Mouse (Mus musculus): Measurements from ENCODE around the gene Gm9945. TPM values are rescaled to one million over a fixed set of nuclear protein-coding genes. Genes with fewer than 3 reads are reported as not detected.

Gene Gm9945
- polyA plus RNA-seq, 1 experiment = not detected

DNA sequence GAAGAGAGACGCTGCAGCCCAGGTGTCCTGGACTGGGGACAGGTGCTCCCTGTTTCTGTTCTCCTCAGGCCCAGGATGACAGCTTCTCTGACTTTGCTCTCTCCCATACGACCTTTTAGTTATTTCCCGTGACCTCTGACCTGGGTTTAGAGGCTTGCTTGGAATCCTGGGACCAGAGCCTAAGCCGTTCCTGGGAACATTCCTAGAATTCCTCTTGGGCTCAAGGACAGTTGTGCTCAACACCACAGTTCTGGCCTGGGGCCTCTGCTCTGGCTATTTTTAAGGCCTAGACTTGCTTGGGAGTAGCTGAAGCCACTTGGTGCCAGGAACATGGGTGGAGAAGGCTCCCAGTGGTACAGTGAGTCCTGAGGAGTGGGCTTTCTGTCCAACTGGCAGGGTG, 45.5 kb downstream of the Gm9945 start:
- H3K4me1 ChIP-seq (ENCODE audit: control insufficient read depth, insufficient read depth, low read length) = peaks cover 5% of the 10 kb centered on the region
- no peak overlapping the region for H3K27ac ChIP-seq (ENCODE audit: insufficient read depth, low read length)
- H3K4me3 ChIP-seq (ENCODE audit: insufficient read depth, low read length) = no peak overlapping the region
- no peak for TF ChIP-seq POLR2A (IDR thresholded peaks at IDR 0.05; ENCODE audit: low read depth, low read length)
- no peak for TF ChIP-seq CTCF (IDR thresholded peaks at IDR 0.05; ENCODE audit: borderline replicate concordance, insufficient read depth, low read length)

- H3K4me1 ChIP-seq (ENCODE audit: control insufficient read depth, insufficient read depth, low read length) = peaks cover 5% of the 10 kb centered on the region
- H3K4me3 ChIP-seq (ENCODE audit: insufficient read depth, low read length) = no peak overlapping the region
- H3K27ac ChIP-seq (ENCODE audit: insufficient read depth, low read length) = peak overlapping the region; percentile 50
- no peak for TF ChIP-seq CTCF (IDR thresholded peaks at IDR 0.05; ENCODE audit: borderline replicate concordance, insufficient read depth, low read length)
- no peak for TF ChIP-seq POLR2A (IDR thresholded peaks at IDR 0.05; ENCODE audit: low read depth, low read length)
Observed at GRCm38 (mm10) chr11:53528397-53529252, 48.7 kb downstream of the Gm9945 start.

GRCm38 (mm10) chr11:53529253-53529557, 49.2 kb downstream of the Gm9945 start:
- Histone ChIP-seq H3K27ac (ENCODE audit: insufficient read depth, low read length) (0 out of 2 replicates have a peak overlapping the region, but pooled peaks have one; percentile 1), H3K4me1 (ENCODE audit: control insufficient read depth, insufficient read depth, low read length) (peaks cover 5% of the 10 kb centered on the region), H3K4me3 (ENCODE audit: insufficient read depth, low read length) (no peak overlapping the region)
- TF ChIP-seq CTCF (IDR thresholded peaks at IDR 0.05; ENCODE audit: borderline replicate concordance, insufficient read depth, low read length) (no peak), POLR2A (IDR thresholded peaks at IDR 0.05; ENCODE audit: low read depth, low read length) (no peak)

DNA sequence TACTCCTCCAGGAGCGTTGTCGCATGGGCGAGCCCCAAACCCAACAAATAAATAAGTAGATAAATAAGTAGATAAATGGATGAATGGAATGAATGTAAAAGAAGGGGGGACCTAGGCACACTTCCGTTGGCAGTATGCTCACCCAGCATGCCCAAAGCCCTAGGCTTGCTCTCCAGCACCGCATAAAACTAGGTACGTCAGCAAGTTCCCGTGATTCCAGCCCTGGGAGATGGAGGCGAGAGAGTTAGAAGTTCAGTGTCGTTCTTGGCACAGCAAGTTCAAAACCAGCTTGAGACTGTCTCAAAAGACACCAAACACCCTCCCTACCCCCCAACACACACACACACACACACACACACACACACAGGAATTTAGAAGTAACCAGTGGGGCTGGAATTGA, 50.0 kb downstream of the Gm9945 start:
- H3K4me3 ChIP-seq (ENCODE audit: insufficient read depth, low read length) = no peak overlapping the region
- no peak overlapping the region for H3K27ac ChIP-seq (ENCODE audit: insufficient read depth, low read length)
- no peak for TF ChIP-seq CTCF (IDR thresholded peaks at IDR 0.05; ENCODE audit: borderline replicate concordance, insufficient read depth, low read length)
- no peak for TF ChIP-seq POLR2A (IDR thresholded peaks at IDR 0.05; ENCODE audit: low read depth, low read length)
- H3K4me1 ChIP-seq (ENCODE audit: control insufficient read depth, insufficient read depth, low read length) = peaks cover 5% of the 10 kb centered on the region

Other genes with a start within 250 kb of the Gm9945 start
- 229 and 302 TPM in 2 replicates for gene Hspa4, start 179.7 kb upstream of the Gm9945 start, polyA plus RNA-seq (2011; ENCODE audit: insufficient read length, low read depth, missing spikeins)
- 17.8 and 22.8 TPM in 2 replicates for gene Zcchc10, start 155.5 kb upstream of the Gm9945 start, polyA plus RNA-seq (2011; ENCODE audit: insufficient read length, low read depth, missing spikeins)
- 317 and 343 TPM in 2 replicates for gene Aff4, start 129.3 kb upstream of the Gm9945 start, polyA plus RNA-seq (2011; ENCODE audit: insufficient read length, low read depth, missing spikeins)
- not detected in 2 replicates for gene Leap2, start 57.0 kb upstream of the Gm9945 start, polyA plus RNA-seq (2011; ENCODE audit: insufficient read length, low read depth, missing spikeins)
- 361 and 399 TPM in 2 replicates for gene Uqcrq, start 49.3 kb upstream of the Gm9945 start, polyA plus RNA-seq (2011; ENCODE audit: insufficient read length, low read depth, missing spikeins)
- 0.68 and 1.2 TPM in 2 replicates for gene Gdf9, start 49.1 kb upstream of the Gm9945 start, polyA plus RNA-seq (2011; ENCODE audit: insufficient read length, low read depth, missing spikeins)
- gene Gm10447, start 23.1 kb upstream of the Gm9945 start, polyA plus RNA-seq (2011; ENCODE audit: insufficient read length, low read depth, missing spikeins) = 0.22 TPM in 1 of 2 replicates, not detected in the other
- 2.4 and 3.0 TPM in 2 replicates for gene Shroom1, start 23.0 kb upstream of the Gm9945 start, polyA plus RNA-seq (2011; ENCODE audit: insufficient read length, low read depth, missing spikeins)
- gene Gm9837, start 9.7 kb upstream of the Gm9945 start, polyA plus RNA-seq (2011; ENCODE audit: insufficient read length, low read depth, missing spikeins) = not detected in 2 replicates
- not detected in 2 replicates for gene Sowaha, start 108 bp downstream of the Gm9945 start, polyA plus RNA-seq (2011; ENCODE audit: insufficient read length, low read depth, missing spikeins)
- gene Sept8, start 39.1 kb downstream of the Gm9945 start, polyA plus RNA-seq (2011; ENCODE audit: insufficient read length, low read depth, missing spikeins) = 88.6 and 91.6 TPM in 2 replicates
- gene Kif3a, start 87.2 kb downstream of the Gm9945 start, polyA plus RNA-seq (2011; ENCODE audit: insufficient read length, low read depth, missing spikeins) = 27.3 and 35.3 TPM in 2 replicates
- not detected in 2 replicates for gene Il4, start 138.5 kb downstream of the Gm9945 start, polyA plus RNA-seq (2011; ENCODE audit: insufficient read length, low read depth, missing spikeins)
- not detected in 2 replicates for gene Il13, start 154.5 kb downstream of the Gm9945 start, polyA plus RNA-seq (2011; ENCODE audit: insufficient read length, low read depth, missing spikeins)
- 25.8 and 31.7 TPM in 2 replicates for gene Rad50, start 227.2 kb downstream of the Gm9945 start, polyA plus RNA-seq (2011; ENCODE audit: insufficient read length, low read depth, missing spikeins)
- not detected in 2 replicates for gene Il5, start 240.6 kb downstream of the Gm9945 start, polyA plus RNA-seq (2011; ENCODE audit: insufficient read length, low read depth, missing spikeins)